Mouse (Mus musculus) limb, embryonic 10.5 days (tissue): Measurements from ENCODE around the gene Sh2b3. TPM values are rescaled to one million over a fixed set of nuclear protein-coding genes. Genes with fewer than 3 reads are reported as not detected.

Experiments used
- DNase-seq: peaks from one replicate; pipeline ENCODE4 v3.0.0-alpha.2; 2017; ENCODE audit warnings: low spot score
- H3K27ac ChIP-seq: fragments of 300-500 bp; sonication (generic); 2 replicates; pipeline ENCODE4 v1.5.1; 2016; ENCODE audit warnings: mild to moderate bottlenecking
- H3K27me3 ChIP-seq: fragments of 300-500 bp; sonication (generic); 2 replicates; pipeline ENCODE4 v1.6.1; 2016; ENCODE audit warnings: low read depth, mild to moderate bottlenecking; ENCODE audit not compliant: poor library complexity, severe bottlenecking
- H3K36me3 ChIP-seq: fragments of 300-500 bp; sonication (generic); 2 replicates; pipeline ENCODE4 v1.6.1; 2016; ENCODE audit warnings: mild to moderate bottlenecking, moderate library complexity
- H3K4me1 ChIP-seq: fragments of 300-500 bp; sonication (generic); 2 replicates; pipeline ENCODE4 v1.6.1; 2016
- H3K4me3 ChIP-seq: fragments of 300-500 bp; sonication (generic); 2 replicates; pipeline ENCODE4 v1.5.1; 2016; ENCODE audit warnings: mild to moderate bottlenecking, moderate library complexity
- H3K9me3 ChIP-seq: fragments of 300-500 bp; sonication (generic); replicated peaks from 2 replicates; pipeline ENCODE4 v1.6.1; 2016; ENCODE audit warnings: mild to moderate bottlenecking
- WGBS: fragments of 180-500 bp; shearing (Covaris S2); methylation state at CpG from one replicate; pipeline ENCODE4 v1.1.7; 2016; 5-methylcytosine and 5-hydroxymethylcytosine counted together
- polyA plus RNA-seq: library from polyadenylated mRNA; unstranded; fragments of >200 nt; fragmentation: Nextera tagmentation; extraction: Ambion mirVana; gene quantifications from 2 replicates; pipeline ENCODE4 v1.2.1, GENCODE M21; 2016

The Sh2b3 gene
- polyA plus RNA-seq, 1 experiment from 2014 or later: 10.9 TPM

- peak overlapping the region; percentile 56 for H3K4me3 ChIP-seq
- 4% methylated on average over 82 of the region's 82 CpGs for WGBS
- peak overlapping the region; percentile 53; the same call in 1 of the 2 replicates for H3K27ac ChIP-seq
- H3K36me3 ChIP-seq: peaks cover 46% of the 10 kb centered on the region
- peaks cover 41% of the 10 kb centered on the region for H3K27me3 ChIP-seq
- peaks cover 44% of the 10 kb centered on the region for H3K4me1 ChIP-seq
- H3K9me3 ChIP-seq: no peaks in the 10 kb centered on the region
- DNase-seq: peak; percentile 66
These were observed 8.7 kb downstream of the Sh2b3 start for GRCm38 (mm10) chr5:121828491-121829432.

DNA sequence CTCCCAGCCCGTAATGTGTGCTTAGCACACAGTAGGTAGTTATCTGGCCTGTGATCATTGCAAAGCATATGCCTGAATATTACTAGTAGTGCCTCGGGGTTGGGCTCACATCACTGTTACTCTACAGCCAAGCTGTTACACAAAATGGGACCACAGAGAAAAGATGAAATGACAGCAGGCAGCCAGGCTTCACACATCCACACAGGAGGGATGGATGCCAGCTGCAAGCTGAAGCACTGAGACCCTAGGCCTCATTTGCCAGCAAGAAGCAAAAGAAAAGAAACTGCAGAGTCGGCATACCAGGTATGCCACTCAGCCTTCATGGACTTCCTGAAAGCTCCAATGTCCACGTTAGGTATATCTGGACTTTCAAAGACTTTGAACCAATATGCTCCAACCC lies 9.6 kb downstream of the Sh2b3 start:
- Histone ChIP-seq H3K27ac (no peak overlapping the region), H3K4me3 (peak overlapping the region; percentile 56; the same call in 1 of the 2 replicates), H3K36me3 (peaks cover 48% of the 10 kb centered on the region), H3K27me3 (peaks cover 41% of the 10 kb centered on the region), H3K9me3 (no peaks in the 10 kb centered on the region), H3K4me1 (peaks cover 44% of the 10 kb centered on the region)
- 86% methylated on average over 4 of the region's 4 CpGs for WGBS
- DNase-seq: no peak

GRCm38 (mm10) chr5:121825606-121826005 lies 11.8 kb downstream of the Sh2b3 start:
- Histone ChIP-seq H3K27me3 (peaks cover 37% of the 10 kb centered on the region), H3K4me3 (no peak overlapping the region), H3K4me1 (peaks cover 41% of the 10 kb centered on the region), H3K9me3 (no peaks in the 10 kb centered on the region), H3K27ac (no peak overlapping the region), H3K36me3 (peaks cover 59% of the 10 kb centered on the region)
- no peak for DNase-seq
- WGBS: 92% methylated on average over 3 of the region's 3 CpGs

DNA sequence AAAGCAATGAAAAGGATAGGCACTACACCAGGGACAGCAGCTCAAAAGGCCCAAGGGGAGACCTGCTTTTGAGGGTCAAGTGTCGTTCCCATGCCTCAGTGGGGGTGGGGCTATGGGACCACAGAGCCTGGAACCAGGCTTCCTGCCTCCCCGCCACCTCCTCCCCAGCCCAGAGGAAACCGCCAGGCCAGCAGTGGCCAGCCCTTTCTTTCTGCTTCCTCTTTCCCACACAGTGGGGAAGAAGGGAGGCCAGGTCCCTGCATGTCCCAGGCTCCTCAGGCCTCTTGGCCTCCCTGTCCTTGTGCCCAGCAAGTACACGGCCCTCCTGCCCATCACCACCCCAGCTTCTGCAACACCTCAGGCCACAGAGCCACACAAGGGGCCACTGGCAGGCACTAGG lies 13.3 kb downstream of the Sh2b3 start:
- Histone ChIP-seq H3K4me3 (no peak overlapping the region), H3K9me3 (no peaks in the 10 kb centered on the region), H3K36me3 (peaks cover 73% of the 10 kb centered on the region), H3K4me1 (peaks cover 38% of the 10 kb centered on the region), H3K27me3 (peaks cover 23% of the 10 kb centered on the region), H3K27ac (peak overlapping the region; percentile 69)
- no peak for DNase-seq
- WGBS: 68% methylated on average over 4 of the region's 4 CpGs

DNA sequence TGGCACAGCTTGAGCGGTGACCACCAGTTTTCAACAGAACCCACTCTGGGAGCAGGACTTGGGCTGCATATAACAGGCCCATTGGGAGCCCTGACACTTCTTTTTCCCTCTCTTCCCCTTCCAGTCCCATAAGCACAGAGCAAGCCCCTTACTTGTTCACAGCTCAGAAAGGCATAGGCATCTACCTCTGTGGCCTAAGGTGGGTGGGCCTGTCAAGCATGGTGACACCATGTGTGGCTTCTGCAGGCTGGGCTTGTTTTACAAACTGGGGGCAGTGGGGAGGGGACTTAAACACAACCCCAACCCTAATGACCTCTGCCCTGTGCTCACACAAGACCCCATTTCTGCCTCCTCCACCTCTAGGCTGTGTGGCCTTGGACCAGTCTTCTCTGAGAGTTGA lies 13.8 kb downstream of the Sh2b3 start:
- no peaks in the 10 kb centered on the region for H3K9me3 ChIP-seq
- H3K36me3 ChIP-seq: peaks cover 78% of the 10 kb centered on the region
- no peak overlapping the region for H3K4me3 ChIP-seq
- no peak for DNase-seq
- 96% methylated on average over 1 of the region's 1 CpGs for WGBS
- peaks cover 33% of the 10 kb centered on the region for H3K4me1 ChIP-seq
- peaks cover 18% of the 10 kb centered on the region for H3K27me3 ChIP-seq
- H3K27ac ChIP-seq: peak overlapping the region; percentile 69

- H3K27ac ChIP-seq: peak overlapping the region; percentile 69
These were observed 14.5 kb downstream of the Sh2b3 start for GRCm38 (mm10) chr5:121822786-121823505.

GRCm38 (mm10) chr5:121821552-121821951 lies 15.9 kb downstream of the Sh2b3 start:
- DNase-seq: no peak
- Histone ChIP-seq H3K27me3 (no peaks in the 10 kb centered on the region), H3K4me1 (peaks cover 26% of the 10 kb centered on the region), H3K9me3 (no peaks in the 10 kb centered on the region), H3K36me3 (peaks cover 78% of the 10 kb centered on the region), H3K4me3 (no peak overlapping the region), H3K27ac (no peak overlapping the region)
- WGBS: 81% methylated on average over 5 of the region's 5 CpGs

More at GRCm38 (mm10) chr5:121822786-121823505, 14.5 kb downstream of the Sh2b3 start:
- peaks cover 11% of the 10 kb centered on the region for H3K27me3 ChIP-seq
- no peak overlapping the region; the same call in 1 of the 2 replicates for H3K4me3 ChIP-seq
- 54% methylated on average over 7 of the region's 7 CpGs for WGBS
- H3K9me3 ChIP-seq: no peaks in the 10 kb centered on the region
- H3K36me3 ChIP-seq: peaks cover 78% of the 10 kb centered on the region
- DNase-seq: no peak
- H3K4me1 ChIP-seq: peaks cover 26% of the 10 kb centered on the region

DNA sequence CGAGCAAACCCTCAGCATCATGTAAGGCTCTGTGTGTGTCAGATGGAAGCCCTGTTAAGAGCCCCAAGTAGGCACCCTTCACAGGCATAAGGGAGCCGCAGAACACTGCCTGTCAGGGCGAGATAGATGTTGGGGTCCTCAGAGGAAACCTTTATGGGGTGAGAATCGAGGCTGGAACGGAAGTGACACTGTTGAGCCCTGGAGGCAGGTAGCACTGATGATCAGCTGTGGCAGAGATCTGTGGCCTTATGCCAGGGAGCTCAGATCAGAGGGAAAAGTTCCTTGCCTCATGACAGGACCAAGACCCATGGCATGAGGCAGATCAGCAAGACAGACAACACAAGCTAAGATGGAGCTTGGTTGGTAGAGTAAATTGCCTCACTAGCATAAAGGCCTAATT lies 16.3 kb downstream of the Sh2b3 start:
- 89% methylated on average over 5 of the region's 5 CpGs for WGBS
- no peak for DNase-seq
- Histone ChIP-seq H3K4me1 (peaks cover 26% of the 10 kb centered on the region), H3K36me3 (peaks cover 78% of the 10 kb centered on the region), H3K4me3 (no peak overlapping the region), H3K27me3 (no peaks in the 10 kb centered on the region), H3K9me3 (no peaks in the 10 kb centered on the region), H3K27ac (no peak overlapping the region)

DNA sequence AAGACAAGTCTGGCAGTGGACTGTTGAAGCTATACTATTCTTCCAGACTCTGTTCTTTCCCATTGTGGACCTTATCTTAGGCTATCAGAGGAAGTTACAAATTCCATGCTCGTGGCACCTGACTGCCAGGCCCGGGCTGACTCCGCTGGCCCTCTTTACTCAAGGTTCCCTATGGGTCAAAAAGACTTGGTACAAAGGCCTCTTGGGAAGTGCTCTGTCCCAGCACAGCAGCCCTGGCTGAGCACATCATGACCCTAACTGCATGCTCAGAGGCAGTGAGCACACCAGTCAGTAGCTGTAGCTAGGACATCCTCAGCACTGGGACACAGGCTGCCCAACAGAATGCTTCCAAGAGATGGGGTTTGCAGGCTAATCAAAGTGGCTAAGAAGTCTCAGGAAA lies 16.8 kb downstream of the Sh2b3 start:
- H3K36me3 ChIP-seq: peaks cover 79% of the 10 kb centered on the region
- H3K4me3 ChIP-seq: no peak overlapping the region
- 88% methylated on average over 3 of the region's 3 CpGs for WGBS
- no peak overlapping the region for H3K27ac ChIP-seq
- no peak for DNase-seq
- no peaks in the 10 kb centered on the region for H3K9me3 ChIP-seq
- H3K27me3 ChIP-seq: no peaks in the 10 kb centered on the region
- H3K4me1 ChIP-seq: peaks cover 26% of the 10 kb centered on the region

- no peak for DNase-seq
- peaks cover 79% of the 10 kb centered on the region for H3K36me3 ChIP-seq
- 79% methylated on average over 2 of the region's 2 CpGs for WGBS
- H3K4me1 ChIP-seq: peaks cover 26% of the 10 kb centered on the region
- no peak overlapping the region for H3K4me3 ChIP-seq
- no peaks in the 10 kb centered on the region for H3K9me3 ChIP-seq
- H3K27me3 ChIP-seq: no peaks in the 10 kb centered on the region
- no peak overlapping the region for H3K27ac ChIP-seq
These were observed 17.3 kb downstream of the Sh2b3 start for GRCm38 (mm10) chr5:121820161-121820560.

DNA sequence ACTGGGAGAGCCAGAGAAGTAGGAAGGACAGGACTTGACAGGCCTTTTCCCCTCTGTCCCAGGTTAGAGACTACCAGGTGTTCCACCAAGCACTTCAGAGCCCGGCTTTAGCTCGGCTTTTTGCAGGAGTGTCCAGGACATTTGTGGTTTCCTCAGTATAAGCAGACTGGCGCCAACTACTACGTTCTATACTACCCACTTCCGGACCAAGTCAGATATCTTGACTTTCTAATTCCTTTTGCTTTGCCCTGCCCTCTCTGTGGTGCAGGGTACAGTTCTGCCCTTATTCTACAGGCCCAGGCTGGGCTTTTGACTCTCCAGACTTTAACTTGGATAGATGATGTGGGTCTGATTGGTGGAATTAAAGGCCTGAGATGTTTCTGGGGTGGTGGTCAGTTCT lies 17.9 kb downstream of the Sh2b3 start:
- Histone ChIP-seq H3K36me3 (peaks cover 78% of the 10 kb centered on the region), H3K4me1 (peaks cover 22% of the 10 kb centered on the region), H3K9me3 (no peaks in the 10 kb centered on the region), H3K4me3 (no peak overlapping the region), H3K27ac (no peak overlapping the region), H3K27me3 (no peaks in the 10 kb centered on the region)
- 94% methylated on average over 5 of the region's 5 CpGs for WGBS
- DNase-seq: no peak

DNA sequence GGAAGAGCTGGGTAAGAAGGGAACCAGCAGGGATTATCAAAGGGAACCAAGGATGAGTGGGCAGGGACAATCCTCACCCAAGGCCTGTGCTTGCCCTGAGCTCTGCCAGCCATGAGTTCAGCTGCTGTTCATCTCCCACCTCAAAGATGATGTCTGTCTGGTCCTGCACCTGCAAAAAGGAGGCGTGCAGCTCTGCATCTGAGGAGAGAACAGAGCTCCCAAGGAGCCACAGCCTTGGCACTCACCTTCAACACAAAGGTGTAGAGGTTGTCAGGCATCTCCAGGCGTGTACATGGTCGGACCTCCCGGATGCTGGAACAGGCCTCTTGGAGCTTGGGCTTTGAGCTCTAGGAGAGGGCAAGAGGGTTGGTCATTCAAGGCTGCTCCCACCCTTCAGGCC lies 18.6 kb downstream of the Sh2b3 start:
- Histone ChIP-seq H3K36me3 (peaks cover 79% of the 10 kb centered on the region), H3K4me1 (peaks cover 15% of the 10 kb centered on the region), H3K27me3 (no peaks in the 10 kb centered on the region), H3K9me3 (no peaks in the 10 kb centered on the region), H3K4me3 (no peak overlapping the region), H3K27ac (no peak overlapping the region)
- DNase-seq: no peak
- 89% methylated on average over 4 of the region's 4 CpGs for WGBS

DNA sequence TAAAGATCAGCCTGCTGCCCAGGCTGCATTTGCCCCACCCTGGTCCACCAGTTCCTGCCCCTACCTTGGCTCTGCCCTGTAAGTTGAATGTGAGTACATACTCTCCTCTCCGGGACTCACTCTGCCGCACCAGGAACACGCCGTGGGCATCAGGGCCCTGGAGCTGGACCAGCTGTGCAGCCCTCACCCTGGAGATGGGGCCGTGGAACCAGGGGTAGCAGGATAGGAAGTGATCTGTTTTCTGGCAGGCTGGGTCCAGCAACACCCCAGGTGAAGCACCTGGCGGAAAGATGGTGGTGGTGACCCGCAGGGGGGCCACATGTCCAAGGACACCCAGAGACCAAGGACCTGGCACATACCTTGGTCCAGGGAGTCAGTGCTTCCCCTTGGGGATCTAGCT lies 19.0 kb downstream of the Sh2b3 start:
- 97% methylated on average over 7 of the region's 7 CpGs for WGBS
- Histone ChIP-seq H3K27me3 (no peaks in the 10 kb centered on the region), H3K36me3 (peaks cover 81% of the 10 kb centered on the region), H3K27ac (no peak overlapping the region), H3K9me3 (no peaks in the 10 kb centered on the region), H3K4me3 (no peak overlapping the region), H3K4me1 (peaks cover 10% of the 10 kb centered on the region)
- DNase-seq: no peak
